Mouse (Mus musculus) heart, postnatal 4 days (tissue): Measurements from ENCODE around the gene Gm5538. TPM values are rescaled to one million over a fixed set of nuclear protein-coding genes. Genes with fewer than 3 reads are reported as not detected.

Experiments
- DNase-seq: peaks from one replicate; pipeline ENCODE4 v3.0.0; 2021
- total RNA-seq, 2 experiments: library from RNA; stranded (reverse); gene quantifications; 2 replicates each; pipeline ENCODE4 v1.2.3; 2021

Gene Gm5538
- total RNA-seq, result not detected

- no peak for DNase-seq
These were observed at the start of gene Gm5538 for GRCm38 (mm10) chr3:59729490-59729889. Gene Gm5538, plus strand, starts transcription at chr3:59729790.

GRCm38 (mm10) chr3:59697391-59697790 is 32.2 kb upstream of the Gm5538 start:
- DNase-seq, result no peak

GRCm38 (mm10) chr3:59702614-59703110 is 26.9 kb upstream of the Gm5538 start:
- DNase-seq, result no peak

- DNase-seq, result no peak
These were observed 10.3 kb downstream of the Gm5538 start for GRCm38 (mm10) chr3:59739866-59740265.

- DNase-seq, result no peak
These were observed 14.6 kb downstream of the Gm5538 start for GRCm38 (mm10) chr3:59744181-59744580.

Other genes with a start within 250 kb of the Gm5538 start
- gene Gm8298, start 131.3 kb downstream of the Gm5538 start, total RNA-seq, result not detected
- gene C130079G13Rik, start 195.4 kb downstream of the Gm5538 start, total RNA-seq, result not detected